Mouse (Mus musculus): ENCODE data around the gene Olfr1532-ps1.

DNA sequence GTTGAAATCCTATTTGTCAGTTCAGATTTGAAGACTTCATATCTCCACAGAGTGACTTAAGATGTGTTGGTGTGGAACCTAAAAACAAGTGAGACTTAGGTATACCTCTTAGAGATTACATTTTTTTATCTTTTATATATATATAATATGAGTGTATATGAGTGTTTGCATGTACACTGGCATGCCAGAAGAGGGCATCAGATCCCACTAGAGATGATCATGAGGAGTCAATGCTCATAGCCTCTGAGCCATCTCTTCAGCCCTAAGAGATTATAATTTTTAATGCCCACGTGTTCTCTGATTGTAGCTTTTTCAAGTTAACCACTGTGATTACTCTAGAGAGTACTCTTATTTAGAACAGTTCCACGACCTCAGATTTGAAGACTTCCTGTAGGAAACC, at the start of gene Olfr1532-ps1:
- no peak for TF ChIP-seq ZC3H11A (IDR thresholded peaks at IDR 0.05; ENCODE audit: borderline replicate concordance, low read depth, low read length)
- no peak for TF ChIP-seq MAFK (IDR thresholded peaks at IDR 0.05; ENCODE audit: insufficient read depth, low read depth, low read length)
- no peak for TF ChIP-seq CHD2 (IDR thresholded peaks at IDR 0.05; ENCODE audit: low read depth, low read length)
